Mouse (Mus musculus) hindbrain, embryonic 16.5 days (tissue): ENCODE results near the gene Igfbp4. TPM values are rescaled to one million over a fixed set of nuclear protein-coding genes. Genes with fewer than 3 reads are reported as not detected.

ENCODE experiments used
- ATAC-seq: fragments of 200-750 bp; cut with Nextera tagmentation; 2 replicates; pipeline ENCODE4 v1.8.0; 2017; ENCODE audit warnings: moderate TSS enrichment, moderate library complexity
- H3K27ac ChIP-seq: fragments of 300-500 bp; sonication (generic); 2 replicates; pipeline ENCODE4 v1.5.1; 2014; ENCODE audit warnings: low read depth, mild to moderate bottlenecking, control low read depth, low read length, moderate library complexity
- H3K27me3 ChIP-seq: fragments of 300-500 bp; sonication (generic); replicated peaks from 2 replicates; pipeline ENCODE4 v1.6.1; 2014; ENCODE audit warnings: low read length; ENCODE audit not compliant: control insufficient read depth, insufficient read depth
- H3K36me3 ChIP-seq: fragments of 300-500 bp; sonication (generic); 2 replicates; pipeline ENCODE4 v1.6.1; 2014; ENCODE audit warnings: mild to moderate bottlenecking, low read length, moderate library complexity, mixed read lengths; ENCODE audit not compliant: control insufficient read depth, insufficient read depth
- H3K4me1 ChIP-seq: fragments of 300-500 bp; sonication (generic); 2 replicates; pipeline ENCODE4 v1.6.1; 2014; ENCODE audit warnings: low read depth, low read length; ENCODE audit not compliant: control insufficient read depth, insufficient read depth
- H3K4me2 ChIP-seq: fragments of 300-500 bp; sonication (generic); 2 replicates; pipeline ENCODE4 v1.6.1; 2014; ENCODE audit warnings: mild to moderate bottlenecking, low read length, control low read depth, moderate library complexity
- H3K4me3 ChIP-seq: fragments of 300-500 bp; sonication (generic); 2 replicates; pipeline ENCODE4 v1.5.1; 2014; ENCODE audit warnings: mild to moderate bottlenecking, low read length, control low read depth, moderate library complexity
- H3K9ac ChIP-seq: fragments of 300-500 bp; sonication (generic); 2 replicates; pipeline ENCODE4 v1.6.1; 2014; ENCODE audit warnings: low read depth, mild to moderate bottlenecking, control low read depth, low read length, moderate library complexity
- H3K9me3 ChIP-seq: fragments of 300-500 bp; sonication (generic); 2 replicates; pipeline ENCODE4 v1.6.1; 2014; ENCODE audit warnings: mild to moderate bottlenecking, low read length, moderate library complexity; ENCODE audit not compliant: control insufficient read depth
- WGBS: fragments of 180-500 bp; shearing (Covaris S2); extraction: QIAGEN DNeasy Blood & Tissue Kit; methylation state at CpG from one replicate; pipeline ENCODE4 v1.1.7; 2014; 5-methylcytosine and 5-hydroxymethylcytosine counted together
- polyA plus RNA-seq: library from polyadenylated mRNA; unstranded; fragments of >200 nt; fragmentation: Nextera tagmentation; extraction: Ambion mirVana; gene quantifications from 2 replicates; pipeline ENCODE4 v1.2.1, GENCODE M21; 2015

Igfbp4 gene
- polyA plus RNA-seq, 1 experiment from 2014 or later, result 120 TPM

DNA sequence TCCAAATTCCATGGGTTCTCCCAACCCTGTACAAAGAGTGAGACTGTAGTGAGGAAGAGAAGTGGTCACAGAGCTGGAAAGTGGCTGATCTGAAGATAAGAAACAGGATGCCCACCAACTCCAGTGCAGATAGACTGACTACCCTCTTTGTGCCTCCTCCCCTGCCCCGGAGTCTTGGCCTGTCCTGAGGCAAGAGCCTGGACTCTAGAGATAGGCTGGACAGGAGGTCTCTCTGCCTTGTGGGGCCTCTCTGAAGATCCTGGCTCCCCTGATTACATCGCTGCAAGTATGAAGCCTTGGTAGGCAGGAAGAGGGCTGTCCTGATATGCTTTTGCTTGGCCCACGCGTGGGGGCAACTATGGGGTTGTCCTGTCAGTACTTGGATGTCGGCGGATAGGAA is 4.8 kb upstream of the Igfbp4 start:
- peaks cover 7% of the 10 kb centered on the region; the same call in 1 of the 2 replicates for H3K4me1 ChIP-seq
- no peaks in the 10 kb centered on the region for H3K36me3 ChIP-seq
- H3K4me2 ChIP-seq, result no peak overlapping the region
- no peak overlapping the region for H3K27ac ChIP-seq
- H3K4me3 ChIP-seq, result no peak overlapping the region
- no peak overlapping the region for H3K9ac ChIP-seq
- H3K27me3 ChIP-seq, result no peaks in the 10 kb centered on the region
- 83% methylated on average over 6 of the region's 6 CpGs for WGBS
- no peaks in the 10 kb centered on the region for H3K9me3 ChIP-seq
- no peak for ATAC-seq

DNA sequence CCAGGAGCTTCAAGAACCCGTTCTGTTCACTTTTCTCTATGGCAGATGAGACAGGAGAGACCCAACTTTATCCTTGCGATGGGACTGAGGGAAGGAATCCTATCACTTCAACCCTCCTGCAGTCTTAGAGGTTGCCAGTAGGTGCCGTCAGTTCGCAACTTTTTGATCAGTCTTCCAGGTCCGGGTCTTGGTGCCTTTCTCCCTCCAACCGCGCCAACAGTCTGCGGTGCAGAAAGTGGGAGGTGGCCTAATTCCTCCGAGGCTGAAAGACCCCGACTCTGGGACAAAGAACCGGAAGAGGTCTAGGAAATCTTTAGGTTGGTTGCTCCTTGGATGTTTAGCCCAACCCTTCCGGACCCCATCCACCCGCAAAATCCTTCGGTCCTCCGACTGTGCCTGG is 1.3 kb upstream of the Igfbp4 start:
- ATAC-seq, result peak; percentile 88
- peak overlapping the region; percentile 24 for H3K9ac ChIP-seq
- WGBS, result 0% methylated on average over 15 of the region's 15 CpGs
- H3K27ac ChIP-seq, result no peak overlapping the region
- H3K27me3 ChIP-seq, result no peaks in the 10 kb centered on the region
- H3K4me3 ChIP-seq, result peak overlapping the region; percentile 66
- no peaks in the 10 kb centered on the region for H3K9me3 ChIP-seq
- H3K4me2 ChIP-seq, result peak overlapping the region; percentile 100
- no peaks in the 10 kb centered on the region for H3K36me3 ChIP-seq
- H3K4me1 ChIP-seq, result peaks cover 18% of the 10 kb centered on the region

DNA sequence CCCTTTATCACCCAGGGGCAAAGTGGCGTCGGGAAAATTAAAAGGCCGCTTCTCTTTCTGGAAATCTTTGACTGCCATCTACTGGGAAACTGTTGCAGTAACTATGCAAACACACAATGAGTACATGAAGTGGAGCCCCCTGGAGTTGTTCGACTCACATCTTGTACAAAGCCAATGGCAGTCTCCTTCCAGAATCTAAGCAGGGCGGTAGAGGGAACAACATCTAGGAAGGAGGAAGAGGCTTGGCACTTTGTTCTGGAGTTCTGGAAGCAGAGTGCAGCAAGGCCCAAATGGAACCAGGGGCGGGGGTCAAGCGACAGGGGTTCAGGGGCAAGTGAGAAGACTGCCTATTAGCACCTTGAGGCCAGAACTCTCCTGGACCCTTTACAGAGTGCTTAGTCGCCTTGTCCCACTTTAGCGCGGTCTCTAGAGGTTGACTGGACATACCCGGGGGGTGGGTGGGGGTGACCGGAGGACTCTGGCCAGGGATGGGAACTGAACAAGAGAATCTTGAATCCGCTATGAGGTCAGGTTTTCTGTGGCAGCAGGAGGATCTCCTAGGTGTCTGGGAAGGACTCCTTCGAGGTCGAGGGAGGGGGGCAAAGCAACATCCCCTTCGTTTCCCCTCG is 584 bp upstream of the Igfbp4 start:
- Histone ChIP-seq H3K27ac (peak overlapping the region; percentile 74; the same call in 1 of the 2 replicates), H3K4me2 (peak overlapping the region; percentile 100), H3K4me1 (peaks cover 18% of the 10 kb centered on the region), H3K9me3 (no peaks in the 10 kb centered on the region), H3K27me3 (no peaks in the 10 kb centered on the region), H3K9ac (peak overlapping the region; percentile 86), H3K36me3 (no peaks in the 10 kb centered on the region), H3K4me3 (peak overlapping the region; percentile 66)
- 1% methylated on average over 17 of the region's 17 CpGs for WGBS
- ATAC-seq, result peak; percentile 37; the same call in 1 of the 2 replicates

DNA sequence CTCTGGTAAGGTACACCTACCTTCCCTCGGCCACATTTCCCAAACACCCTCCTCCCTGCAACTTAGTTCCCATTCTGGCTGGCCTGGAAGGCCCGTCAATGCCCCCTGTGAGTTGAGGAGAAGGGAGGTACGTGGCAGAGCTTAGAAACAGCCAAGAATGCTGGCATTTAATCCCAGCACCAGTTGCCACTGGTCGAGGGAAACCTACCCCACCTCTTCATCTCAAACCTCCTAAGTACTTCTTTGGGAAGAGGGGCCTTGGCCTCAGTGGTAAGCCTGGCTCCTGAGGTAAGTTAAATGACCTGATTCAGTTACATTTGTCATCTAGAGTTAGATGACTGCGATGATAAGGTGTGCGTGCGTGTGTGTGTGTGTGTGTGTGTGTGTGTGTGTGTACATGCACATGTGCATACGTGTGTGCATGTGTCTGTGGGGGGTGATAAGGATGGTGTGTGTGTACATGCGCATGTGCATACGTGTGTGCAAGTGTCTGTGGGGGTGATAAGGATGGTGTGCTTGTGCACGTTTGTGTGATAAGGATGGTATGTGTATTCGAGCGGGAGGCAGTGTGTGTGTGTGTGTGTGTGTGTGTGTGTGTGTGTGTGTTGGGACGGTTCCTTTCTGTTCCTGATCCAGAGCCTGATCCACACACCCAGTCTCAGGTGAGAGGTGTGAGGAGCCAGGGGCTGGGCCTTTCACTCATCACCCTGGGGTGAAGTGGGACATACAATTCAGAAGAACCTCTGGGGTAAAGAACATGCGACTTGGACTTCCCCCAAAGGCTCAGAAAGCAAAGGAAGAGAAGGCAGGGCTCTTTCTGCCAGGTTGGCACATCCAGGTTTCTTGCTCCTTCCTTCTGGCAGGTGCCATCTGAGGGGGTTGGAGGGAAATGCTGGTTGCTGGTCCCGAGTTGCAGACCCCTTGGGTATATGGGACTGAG is 1.1 kb downstream of the Igfbp4 start:
- peak overlapping the region; percentile 100 for H3K4me2 ChIP-seq
- no peak for ATAC-seq
- no peaks in the 10 kb centered on the region for H3K9me3 ChIP-seq
- peaks cover 18% of the 10 kb centered on the region for H3K4me1 ChIP-seq
- no peaks in the 10 kb centered on the region for H3K27me3 ChIP-seq
- H3K9ac ChIP-seq, result peak overlapping the region; percentile 86
- 51% methylated on average over 16 of the region's 16 CpGs for WGBS
- no peaks in the 10 kb centered on the region for H3K36me3 ChIP-seq
- peak overlapping the region; percentile 66 for H3K4me3 ChIP-seq
- peak overlapping the region; percentile 74 for H3K27ac ChIP-seq

DNA sequence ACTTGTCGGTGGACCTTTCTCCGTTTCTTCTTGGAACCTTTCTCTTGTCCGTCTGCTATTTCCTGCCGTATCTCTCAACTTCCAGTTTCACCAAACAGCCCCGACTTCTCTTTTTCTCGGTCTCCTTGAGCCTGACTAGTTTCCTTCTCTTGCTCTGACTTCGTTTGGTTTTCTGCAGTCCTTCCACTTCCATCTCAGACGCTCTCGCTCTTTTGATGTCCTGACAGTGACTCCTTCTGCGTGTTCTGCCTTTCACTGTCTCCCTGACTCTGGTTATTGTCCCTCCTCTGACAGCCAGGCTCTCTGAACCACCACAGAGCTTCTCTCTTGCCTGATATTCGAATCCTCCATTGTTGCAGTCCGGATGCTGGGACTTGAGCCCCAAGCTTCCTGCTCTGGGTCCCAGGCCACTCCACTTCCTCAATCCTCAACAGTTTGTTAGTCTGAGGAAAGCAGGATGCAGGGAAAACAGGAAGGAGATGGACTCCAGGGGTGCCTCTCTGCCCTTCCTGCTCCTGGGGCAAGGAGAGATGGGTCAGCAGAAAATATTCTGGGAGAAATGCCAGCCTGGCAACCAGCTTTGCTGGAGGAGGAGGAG is 1.9 kb downstream of the Igfbp4 start:
- Histone ChIP-seq H3K27me3 (no peaks in the 10 kb centered on the region), H3K36me3 (no peaks in the 10 kb centered on the region), H3K4me3 (peak overlapping the region; percentile 16; the same call in 1 of the 2 replicates), H3K27ac (peak overlapping the region; percentile 71), H3K9ac (peak overlapping the region; percentile 1; the same call in 1 of the 2 replicates), H3K4me1 (peaks cover 23% of the 10 kb centered on the region), H3K9me3 (no peaks in the 10 kb centered on the region), H3K4me2 (peak overlapping the region; percentile 100)
- 51% methylated on average over 12 of the region's 12 CpGs for WGBS
- ATAC-seq, result no peak

DNA sequence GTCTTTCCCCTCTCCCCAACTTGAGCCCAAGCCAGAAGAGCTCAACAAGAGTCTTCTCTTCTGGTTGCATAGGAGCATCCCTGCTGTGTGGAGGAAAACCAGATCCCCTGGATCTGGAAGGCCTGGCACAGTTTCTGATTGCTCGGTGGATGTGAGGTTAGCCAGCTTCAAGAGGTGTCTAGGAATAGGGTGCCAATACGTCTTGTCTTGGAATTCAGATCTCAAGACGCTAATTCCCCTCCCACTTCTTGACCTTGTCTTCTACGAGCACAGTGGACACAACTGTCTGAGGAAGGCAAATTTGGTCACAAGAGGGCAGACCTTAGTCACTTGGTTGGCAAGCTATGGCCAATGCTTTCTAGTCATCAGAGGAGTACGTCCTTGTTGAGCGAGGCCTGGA is 2.6 kb downstream of the Igfbp4 start:
- H3K9ac ChIP-seq, result no peak overlapping the region
- no peak overlapping the region for H3K4me3 ChIP-seq
- no peak for ATAC-seq
- H3K4me2 ChIP-seq, result no peak overlapping the region
- H3K36me3 ChIP-seq, result no peaks in the 10 kb centered on the region
- H3K9me3 ChIP-seq, result no peaks in the 10 kb centered on the region
- no peaks in the 10 kb centered on the region for H3K27me3 ChIP-seq
- no peak overlapping the region for H3K27ac ChIP-seq
- H3K4me1 ChIP-seq, result peaks cover 23% of the 10 kb centered on the region
- WGBS, result 84% methylated on average over 6 of the region's 6 CpGs

DNA sequence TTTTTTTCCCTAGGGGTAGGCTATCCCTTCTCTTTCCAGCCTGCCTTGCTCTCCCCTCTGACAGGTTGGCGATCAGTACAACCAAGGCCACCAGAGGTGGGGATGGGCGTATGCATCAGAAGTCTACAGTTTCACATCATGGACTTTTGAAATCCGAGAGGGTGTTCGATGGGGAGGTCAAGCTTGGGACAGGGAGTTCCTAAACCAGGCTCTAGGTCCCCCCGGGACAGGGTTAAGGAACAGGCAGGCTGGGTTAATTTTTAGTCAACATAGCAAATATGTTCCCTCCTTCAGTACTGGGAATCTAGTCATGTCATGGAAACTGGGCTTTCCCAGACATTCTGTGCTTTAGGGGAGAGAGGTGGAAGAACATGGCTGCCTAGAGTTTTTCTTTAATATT is 3.3 kb downstream of the Igfbp4 start:
- Histone ChIP-seq H3K4me1 (peaks cover 23% of the 10 kb centered on the region), H3K4me2 (no peak overlapping the region)
- WGBS, result 90% methylated on average over 5 of the region's 5 CpGs

DNA sequence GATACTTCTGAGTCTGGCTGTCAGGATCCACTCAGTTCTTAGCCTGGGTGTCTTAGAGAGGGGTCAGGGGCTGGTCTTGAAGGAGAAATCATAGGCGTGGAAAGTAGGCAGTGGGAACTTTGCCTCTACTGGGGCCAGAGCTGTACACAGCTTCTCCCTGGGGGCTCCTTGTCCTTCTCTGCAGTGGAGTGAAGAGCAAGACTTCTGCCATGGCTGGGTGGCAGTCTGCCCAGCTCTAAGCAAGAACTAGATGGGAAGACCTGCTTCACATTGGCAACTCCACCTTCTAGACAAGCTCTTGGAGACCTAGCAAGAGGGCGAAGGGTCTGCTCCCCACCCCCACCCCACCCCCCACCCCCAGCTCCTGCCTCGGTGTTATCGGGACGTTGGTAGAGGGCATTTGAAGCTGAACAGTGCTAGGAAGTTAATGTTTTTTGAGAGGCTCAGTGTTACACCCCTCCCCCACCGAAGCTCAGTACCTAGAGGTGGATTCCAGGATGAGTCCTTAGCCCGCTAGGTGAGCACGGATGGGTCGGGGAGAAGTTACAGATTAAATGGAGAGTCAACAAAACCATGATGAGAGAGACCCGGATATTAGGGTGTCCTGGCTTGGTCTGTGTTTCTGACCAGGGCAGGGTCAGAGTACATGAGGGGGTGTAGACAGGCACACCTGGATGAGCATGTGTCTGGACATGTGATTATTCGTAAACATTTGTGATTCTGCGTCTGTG is 4.3 kb downstream of the Igfbp4 start:
- Histone ChIP-seq H3K27me3 (no peaks in the 10 kb centered on the region), H3K27ac (no peak overlapping the region), H3K9ac (no peak overlapping the region), H3K4me1 (peaks cover 22% of the 10 kb centered on the region), H3K4me3 (no peak overlapping the region), H3K36me3 (no peaks in the 10 kb centered on the region), H3K4me2 (no peak overlapping the region), H3K9me3 (no peaks in the 10 kb centered on the region)
- WGBS, result 84% methylated on average over 12 of the region's 12 CpGs
- ATAC-seq, result no peak

More for the DNA sequence above, 3.3 kb downstream of the Igfbp4 start:
- H3K27ac ChIP-seq, result no peak overlapping the region
- H3K9ac ChIP-seq, result no peak overlapping the region
- no peaks in the 10 kb centered on the region for H3K9me3 ChIP-seq
- ATAC-seq, result no peak
- H3K27me3 ChIP-seq, result no peaks in the 10 kb centered on the region
- no peaks in the 10 kb centered on the region for H3K36me3 ChIP-seq
- no peak overlapping the region for H3K4me3 ChIP-seq
